Mouse (Mus musculus): ENCODE results near the gene Slc22a16. TPM values are rescaled to one million over a fixed set of nuclear protein-coding genes. Genes with fewer than 3 reads are reported as not detected.

Slc22a16 gene
- total and polyA plus RNA-seq, 3 experiments = not detected

DNA sequence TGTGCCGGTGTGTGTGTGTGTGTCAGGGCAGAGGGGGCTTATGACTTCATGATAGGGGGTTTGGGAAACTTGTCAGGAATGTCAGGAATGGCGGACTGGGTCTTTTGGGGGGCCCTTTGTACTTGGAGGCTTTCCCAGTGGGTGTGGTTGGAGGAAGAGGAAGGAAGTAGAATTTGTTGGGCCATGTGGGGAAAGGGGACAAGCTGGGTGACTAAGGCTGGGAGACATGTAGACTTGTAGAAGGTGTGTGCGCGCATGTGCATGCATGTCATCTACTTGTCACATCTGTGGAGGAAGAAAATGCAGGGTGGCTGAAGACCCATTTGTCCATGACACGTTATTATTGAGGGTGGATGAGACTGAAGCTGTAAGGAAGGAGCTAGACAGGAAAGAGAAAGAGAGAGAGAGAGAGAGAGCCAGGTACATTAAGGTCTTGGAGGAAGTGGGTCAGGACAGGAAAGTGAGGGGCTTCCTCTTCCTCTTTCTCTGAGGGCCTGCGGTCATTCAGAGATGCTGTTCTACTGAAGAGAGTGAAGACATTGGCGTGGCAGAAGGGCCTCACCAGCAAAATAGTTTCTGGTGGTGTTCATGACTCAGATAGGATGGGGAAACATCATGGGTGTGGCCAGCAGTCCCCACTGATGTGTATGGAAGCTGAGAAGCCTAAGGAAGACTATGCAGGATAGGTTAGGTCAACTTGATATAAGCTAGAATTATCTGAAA, 5.9 kb downstream of the Slc22a16 start:
- Histone ChIP-seq H3K79me2 (ENCODE audit: control insufficient read depth, insufficient read depth, low read length, poor library complexity) (no peaks in the 10 kb centered on the region), H3K4me1 (ENCODE audit: control insufficient read depth in 1 of 2, insufficient read depth in 2 of 2, low read length in 2 of 2) (no peaks in the 10 kb centered on the region), H3K36me3 (ENCODE audit: control insufficient read depth in 1 of 2, insufficient read depth in 2 of 2, low read length in 2 of 2) (no peaks in the 10 kb centered on the region), H3K9ac (ENCODE audit: control insufficient read depth, low read depth, low read length, poor library complexity, severe bottlenecking) (no peak overlapping the region), H3K27ac (ENCODE audit: control insufficient read depth, low read depth, low read length) (no peak overlapping the region), H3K9me3 (replicated peaks; ENCODE audit: insufficient read depth, low read length) (no peaks in the 10 kb centered on the region), H3K4me3 (ENCODE audit: control insufficient read depth in 1 of 2, insufficient read depth in 1 of 2, low read depth in 2 of 2, low read length in 2 of 2) (no peak overlapping the region), H3K27me3 (ENCODE audit: control insufficient read depth in 1 of 2, insufficient read depth in 2 of 2, low read length in 2 of 2) (no peaks in the 10 kb centered on the region)
- TF ChIP-seq ETS1 (IDR thresholded peaks at IDR 0.05; ENCODE audit: low read depth, low read length) (no peak), MAFK (IDR thresholded peaks at IDR 0.05; ENCODE audit: borderline replicate concordance, low read depth, low read length) (no peak), MEF2A (IDR thresholded peaks at IDR 0.05; ENCODE audit: extremely low read depth, insufficient replicate concordance, low read depth, low read length, poor library complexity, severe bottlenecking) (no peak), ELF1 (IDR thresholded peaks at IDR 0.05; ENCODE audit: low read depth, low read length) (no peak), MAZ (IDR thresholded peaks at IDR 0.05; ENCODE audit: low read depth, low read length) (no peak), CHD1 (IDR thresholded peaks at IDR 0.05; ENCODE audit: low read depth, low read length) (no peak), USF2 (IDR thresholded peaks at IDR 0.05; ENCODE audit: borderline replicate concordance in 1 of 2, insufficient read depth in 1 of 2, low read depth in 1 of 2, low read length in 2 of 2) (no peak), MYC (IDR thresholded peaks at IDR 0.05; ENCODE audit: low read depth, low read length) (no peak), EP300 (IDR thresholded peaks at IDR 0.05; ENCODE audit: low read depth in 1 of 2, low read length in 2 of 2) (no peak), TCF12 (IDR thresholded peaks at IDR 0.05; ENCODE audit: low read depth, low read length) (no peak), NELFE (IDR thresholded peaks at IDR 0.05; ENCODE audit: low read depth, low read length) (no peak)
- DNase-seq (ENCODE audit: low read depth, low spot score) = no peak

DNA sequence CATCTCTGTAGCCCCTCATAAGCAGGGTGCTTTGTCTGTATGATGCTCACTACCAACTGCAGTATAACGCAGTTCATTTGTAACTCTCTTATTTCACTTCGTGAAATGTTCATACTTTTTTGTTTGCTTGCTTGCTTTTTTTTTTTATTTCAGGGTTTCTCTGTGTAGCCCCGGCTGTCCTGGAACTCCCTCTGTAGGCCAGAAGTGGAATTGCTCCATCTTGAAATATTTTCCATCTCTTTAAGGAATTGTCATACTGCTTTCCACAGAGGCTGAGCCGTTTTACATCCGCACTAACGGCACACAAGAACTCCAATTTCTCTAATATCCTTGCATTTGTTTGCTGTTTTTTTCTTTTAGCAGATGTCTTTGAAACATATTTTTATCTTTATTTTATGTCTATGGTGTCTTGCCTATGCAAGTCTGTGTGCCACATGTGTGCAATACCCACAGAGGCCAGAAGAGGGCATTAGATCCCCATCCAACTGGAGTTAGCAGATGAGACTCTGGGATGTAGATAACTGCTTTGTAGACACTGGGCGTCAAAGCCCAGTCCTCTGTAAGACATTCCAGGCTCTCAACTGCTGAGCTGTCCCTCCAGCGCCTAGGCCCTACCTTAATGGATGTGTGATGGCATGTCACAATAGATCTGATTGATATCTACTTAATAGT, 13.6 kb downstream of the Slc22a16 start:
- H3K79me2 ChIP-seq (ENCODE audit: control insufficient read depth, insufficient read depth, low read length, poor library complexity) = no peaks in the 10 kb centered on the region
- no peaks in the 10 kb centered on the region for H3K4me1 ChIP-seq (ENCODE audit: control insufficient read depth in 1 of 2, insufficient read depth in 2 of 2, low read length in 2 of 2)
- no peak overlapping the region for H3K4me3 ChIP-seq (ENCODE audit: control insufficient read depth in 1 of 2, insufficient read depth in 1 of 2, low read depth in 2 of 2, low read length in 2 of 2)
- DNase-seq (ENCODE audit: low read depth, low spot score) = peak; percentile 61
- H3K36me3 ChIP-seq (ENCODE audit: control insufficient read depth in 1 of 2, insufficient read depth in 2 of 2, low read length in 2 of 2) = no peaks in the 10 kb centered on the region
- H3K9ac ChIP-seq (ENCODE audit: control insufficient read depth, low read depth, low read length, poor library complexity, severe bottlenecking) = no peak overlapping the region
- no peak overlapping the region for H3K27ac ChIP-seq (ENCODE audit: control insufficient read depth, low read depth, low read length)
- H3K9me3 ChIP-seq (replicated peaks; ENCODE audit: insufficient read depth, low read length) = no peaks in the 10 kb centered on the region
- peaks cover 0 to 2% of the 10 kb centered on the region in 2 experiments; a peak in 1 of 4 replicates for H3K27me3 ChIP-seq (ENCODE audit: control insufficient read depth in 1 of 2, insufficient read depth in 2 of 2, low read length in 2 of 2)
- peak; percentile 14; the same call in 1 of the 2 replicates for TF ChIP-seq SMC3 (IDR thresholded peaks at IDR 0.05; ENCODE audit: low read depth, low read length)
- no peak for TF ChIP-seq POLR2AphosphoS5 (IDR thresholded peaks at IDR 0.05; ENCODE audit: borderline replicate concordance, low read depth, low read length)
- TF ChIP-seq ZMIZ1 (IDR thresholded peaks at IDR 0.05; ENCODE audit: low read depth, low read length) = no peak
- TF ChIP-seq JUND (IDR thresholded peaks at IDR 0.05; ENCODE audit: low read depth, low read length) = no peak
- TF ChIP-seq NRF1 (IDR thresholded peaks at IDR 0.05; ENCODE audit: insufficient read depth, low read depth, low read length, poor library complexity, severe bottlenecking) = no peak
- no peak for TF ChIP-seq ETS1 (IDR thresholded peaks at IDR 0.05; ENCODE audit: low read depth, low read length)
- no peak for TF ChIP-seq TBP (IDR thresholded peaks at IDR 0.05; ENCODE audit: low read depth, low read length)
- TF ChIP-seq USF2 (IDR thresholded peaks at IDR 0.05; ENCODE audit: borderline replicate concordance in 1 of 2, insufficient read depth in 1 of 2, low read depth in 1 of 2, low read length in 2 of 2) = no peak
- TF ChIP-seq USF1 (IDR thresholded peaks at IDR 0.05; ENCODE audit: low read depth, low read length) = no peak
- TF ChIP-seq MEF2A (IDR thresholded peaks at IDR 0.05; ENCODE audit: extremely low read depth, insufficient replicate concordance, low read depth, low read length, poor library complexity, severe bottlenecking) = no peak
- TF ChIP-seq MAX (IDR thresholded peaks at IDR 0.05; ENCODE audit: low read length) = no peak
- TF ChIP-seq POLR2AphosphoS2 (IDR thresholded peaks at IDR 0.05; ENCODE audit: low read length) = no peak
- no peak for TF ChIP-seq ZKSCAN1 (IDR thresholded peaks at IDR 0.05; ENCODE audit: low read depth, low read length)
- peak; percentile 73 for TF ChIP-seq ZNF384 (IDR thresholded peaks at IDR 0.05; ENCODE audit: low read depth, low read length)
- TF ChIP-seq HCFC1 (IDR thresholded peaks at IDR 0.05; ENCODE audit: low read depth, low read length) = no peak
- peak; percentile 40 to 65 (median 50) for TF ChIP-seq CTCF (IDR thresholded peaks at IDR 0.05 in 2 of 3, conservative IDR thresholded peaks at IDR 0.05 in 1 of 3; ENCODE audit: control insufficient read depth in 1 of 3, insufficient read depth in 1 of 3, low read depth in 2 of 3, low read length in 3 of 3, poor library complexity in 1 of 3, severe bottlenecking in 1 of 3)
- no peak for TF ChIP-seq GATA1 (IDR thresholded peaks at IDR 0.05; ENCODE audit: low read depth, low read length)
- TF ChIP-seq KAT2A (conservative IDR thresholded peaks at IDR 0.05; ENCODE audit: low read depth, low read length) = no peak
- peak; percentile 36 for TF ChIP-seq RAD21 (IDR thresholded peaks at IDR 0.05; ENCODE audit: low read depth, low read length)
- no peak for TF ChIP-seq ZC3H11A (IDR thresholded peaks at IDR 0.05; ENCODE audit: low read depth, low read length)

Data from MEL (cell line).